Mouse (Mus musculus): ENCODE results near the gene Tut7.
"Not testable (repeated sequence)": the region's sequence is repeated elsewhere in the genome, so short reads cannot be mapped to it uniquely, and the experiment has no call there.

Tut7 gene

GRCm38 (mm10) chr13:59822507-59823462, at the start of gene Tut7:
Gene Tut7, minus strand, starts transcription at chr13:59823147.
- DNase-seq (ENCODE audit: low spot score), result peak; percentile 94

GRCm38 (mm10) chr13:59872446-59872845, 49.5 kb upstream of the Tut7 start:
- DNase-seq (ENCODE audit: low spot score), result no peak

- DNase-seq (ENCODE audit: low spot score), result no peak
Measured at GRCm38 (mm10) chr13:59870004-59870403, 47.1 kb upstream of the Tut7 start.

DNA sequence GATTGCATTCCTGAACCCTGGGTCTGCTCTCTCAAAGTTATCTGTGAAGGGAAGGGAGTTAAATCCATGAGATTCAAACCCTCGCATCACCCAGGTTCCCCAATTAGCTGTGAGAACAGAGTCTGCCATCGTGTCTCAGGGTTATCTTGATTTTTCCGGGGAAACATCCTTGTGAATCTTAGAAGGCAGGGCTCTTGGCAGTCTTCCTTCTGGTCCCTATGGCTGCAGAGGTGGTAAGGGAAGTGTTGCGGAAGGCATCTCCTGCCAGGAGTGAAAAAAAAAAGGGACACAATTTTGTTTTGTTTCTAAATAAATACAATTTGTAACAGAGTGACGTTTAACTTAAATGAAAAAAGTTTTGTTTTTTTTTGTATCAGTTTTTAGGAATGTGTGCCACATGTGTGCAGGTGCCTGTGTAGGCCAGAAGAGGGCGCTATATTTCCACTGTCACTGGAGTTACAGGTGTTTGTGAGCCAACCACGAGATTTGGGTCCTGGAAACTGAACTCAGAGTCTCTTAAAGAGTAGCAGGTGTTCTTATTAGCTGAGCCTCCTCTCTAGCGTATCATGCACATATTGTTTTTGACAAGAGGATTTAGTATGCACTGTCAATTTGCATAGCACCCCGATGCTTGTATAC, 45.2 kb upstream of the Tut7 start:
- DNase-seq (ENCODE audit: low spot score), result no peak

- no peak for DNase-seq (ENCODE audit: low spot score)
Measured at GRCm38 (mm10) chr13:59867103-59867502, 44.2 kb upstream of the Tut7 start.

DNA sequence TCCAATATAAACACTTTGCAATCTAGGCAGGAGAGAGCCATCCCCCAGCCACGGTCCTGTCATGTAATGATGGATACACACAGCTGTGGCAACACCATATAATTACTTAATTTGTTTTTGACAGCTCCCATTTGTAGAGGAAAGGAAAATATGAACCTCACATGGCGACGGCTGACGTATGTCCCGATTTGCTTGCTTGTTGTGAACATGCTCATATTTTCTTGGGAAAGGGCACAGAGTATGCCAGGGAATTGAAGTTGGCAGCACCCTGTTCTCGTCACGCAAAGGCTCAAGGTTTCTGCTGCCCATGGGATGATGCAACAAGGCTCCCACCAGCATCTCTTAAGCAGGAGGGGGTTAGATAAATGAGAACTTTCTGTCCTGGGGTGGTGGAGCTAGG, 36.6 kb upstream of the Tut7 start:
- no peak for DNase-seq (ENCODE audit: low spot score)

GRCm38 (mm10) chr13:59856286-59857070, 33.5 kb upstream of the Tut7 start:
- peak; percentile 60 for DNase-seq (ENCODE audit: low spot score)

DNA sequence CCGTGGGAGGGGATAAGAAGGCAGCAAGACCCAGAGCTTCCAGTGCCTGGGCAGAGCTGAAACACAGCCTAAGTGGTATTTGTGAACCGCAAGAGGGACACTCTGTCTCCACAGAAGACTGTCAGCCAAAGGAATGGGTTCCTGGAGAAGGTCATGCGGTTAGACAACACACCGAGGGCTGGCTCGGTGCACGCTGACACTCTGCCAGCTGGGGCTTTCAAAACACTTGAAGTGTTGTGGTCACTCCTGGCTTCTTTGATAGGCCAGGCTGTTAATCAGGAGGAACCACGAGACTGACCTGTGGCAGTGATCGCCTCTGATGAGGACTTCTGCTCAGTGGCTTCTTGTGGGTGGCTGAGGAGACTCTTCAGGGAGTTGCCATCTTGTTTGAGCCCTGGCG, 30.5 kb upstream of the Tut7 start:
- peak; percentile 62 for DNase-seq (ENCODE audit: low spot score)

DNA sequence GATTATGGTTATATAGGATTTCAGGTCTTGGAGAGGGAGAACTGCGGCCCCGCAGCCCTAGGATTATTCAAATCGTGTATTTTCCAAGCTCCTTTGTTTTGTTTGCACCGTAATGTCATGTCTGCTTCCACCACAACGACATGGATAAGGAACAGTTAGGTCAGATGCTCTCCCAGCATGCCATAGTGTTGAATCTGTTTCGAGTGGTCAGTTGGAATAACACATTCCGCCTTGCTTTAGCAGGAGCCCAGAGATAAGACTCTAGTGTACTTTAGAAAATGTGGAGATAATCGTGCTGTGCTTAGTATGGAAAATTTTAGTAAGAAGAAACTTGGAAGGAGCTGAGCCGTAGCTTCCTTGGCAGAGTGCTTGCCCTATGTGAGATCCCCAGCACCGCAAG, 27.4 kb upstream of the Tut7 start:
- no peak for DNase-seq (ENCODE audit: low spot score)

DNA sequence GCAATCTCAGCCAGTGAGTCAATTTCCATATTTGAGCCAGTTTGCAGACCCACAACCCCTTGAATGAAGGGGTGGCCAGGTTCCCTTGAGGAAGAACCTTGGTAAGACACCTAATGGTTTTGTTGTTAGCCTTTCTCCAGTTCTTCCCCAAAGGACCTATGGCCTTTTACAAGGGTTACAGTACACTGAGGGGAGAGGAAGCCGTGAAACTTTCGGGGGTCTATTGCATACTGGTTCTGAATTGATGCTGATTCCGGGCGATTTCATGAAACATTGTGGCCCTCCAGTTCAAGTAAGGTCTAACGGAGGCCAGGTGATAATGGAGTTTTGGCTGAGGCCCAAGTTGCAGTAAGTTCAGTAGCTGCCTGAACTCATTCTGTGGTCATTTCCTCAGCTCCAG, 21.7 kb upstream of the Tut7 start:
- DNase-seq (ENCODE audit: low spot score), result no peak

- DNase-seq (ENCODE audit: low spot score), result no peak
Measured at GRCm38 (mm10) chr13:59843976-59844375, 21.0 kb upstream of the Tut7 start.

GRCm38 (mm10) chr13:59842226-59843210, 19.6 kb upstream of the Tut7 start:
- DNase-seq (ENCODE audit: low spot score), result peak; percentile 55

- not testable (repeated sequence) for DNase-seq (ENCODE audit: low spot score)
Measured at GRCm38 (mm10) chr13:59841761-59842160, 18.8 kb upstream of the Tut7 start.

DNA sequence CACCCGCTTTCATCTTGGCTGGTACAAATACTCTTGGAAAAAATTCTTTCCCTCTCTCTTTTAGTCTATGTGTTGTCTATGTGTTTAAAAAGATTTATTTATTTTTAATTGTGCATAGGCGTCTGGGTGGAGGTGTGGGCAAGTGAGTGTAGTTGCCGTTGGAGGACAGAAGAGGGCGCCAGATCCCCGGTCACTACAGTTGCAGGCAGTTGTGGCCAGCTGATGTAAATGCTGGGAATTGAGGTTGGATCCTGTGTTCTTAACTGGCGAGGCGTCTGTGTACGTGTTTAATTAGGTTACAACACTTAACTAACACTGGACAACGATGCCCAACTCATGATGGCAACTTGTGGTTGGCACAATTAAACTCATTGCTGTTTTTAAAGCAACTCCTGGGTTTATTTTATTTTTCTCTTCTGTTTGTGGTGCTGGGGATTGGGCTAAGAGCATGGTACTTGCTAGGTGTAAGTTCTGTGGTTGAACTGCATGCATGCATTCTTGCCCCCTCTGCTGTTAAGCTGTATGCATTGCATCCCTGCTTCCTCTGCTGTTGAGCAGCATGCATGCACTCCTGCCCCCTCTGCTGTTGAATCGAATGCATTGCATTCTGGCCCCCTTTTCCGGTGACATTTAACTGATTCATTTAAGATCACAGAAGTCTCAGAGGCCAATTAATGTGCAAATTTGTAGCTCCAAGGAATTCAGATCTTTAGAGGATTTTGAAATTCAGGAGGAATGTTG, 17.7 kb upstream of the Tut7 start:
- peak; percentile 67 for DNase-seq (ENCODE audit: low spot score)

DNA sequence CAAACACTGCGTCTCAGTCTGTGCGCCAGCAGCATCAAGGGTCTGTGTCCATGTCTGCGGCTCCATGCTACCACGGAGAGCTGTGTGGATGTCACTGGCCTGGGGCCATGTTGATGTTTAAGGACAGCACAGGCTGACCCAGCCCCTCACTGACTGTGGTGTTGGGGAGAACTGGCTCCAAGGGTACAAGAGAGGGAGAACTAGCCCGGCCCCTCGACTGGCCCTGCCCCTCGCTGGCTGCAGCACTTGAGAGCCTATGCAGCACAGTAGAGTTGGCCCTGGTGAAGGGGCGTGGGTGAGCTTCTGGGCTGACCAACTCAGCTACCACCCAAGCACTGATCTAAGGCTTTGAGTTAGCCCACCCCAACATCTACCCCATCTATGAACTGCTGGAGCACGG, 16.4 kb upstream of the Tut7 start:
- no peak for DNase-seq (ENCODE audit: low spot score)

DNA sequence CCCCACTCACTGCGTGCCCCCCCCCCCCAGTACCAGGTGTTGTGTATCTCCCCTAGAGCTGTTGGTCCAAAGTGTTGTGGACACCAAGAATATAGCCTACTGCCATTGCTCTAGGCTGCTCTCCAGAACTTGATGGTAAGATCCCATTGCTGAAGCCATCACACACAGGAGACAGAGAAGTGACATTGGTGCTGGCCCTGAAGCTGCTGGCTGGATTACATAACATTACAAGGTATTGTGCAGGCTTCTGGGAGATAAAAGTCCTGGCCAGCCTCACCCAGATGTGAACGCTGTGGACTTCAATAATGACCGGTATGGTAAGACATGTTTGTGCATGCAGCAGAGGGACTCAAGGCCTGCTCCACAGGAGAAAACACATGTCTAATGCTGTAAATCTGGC, 15.5 kb upstream of the Tut7 start:
- no peak for DNase-seq (ENCODE audit: low spot score)

DNA sequence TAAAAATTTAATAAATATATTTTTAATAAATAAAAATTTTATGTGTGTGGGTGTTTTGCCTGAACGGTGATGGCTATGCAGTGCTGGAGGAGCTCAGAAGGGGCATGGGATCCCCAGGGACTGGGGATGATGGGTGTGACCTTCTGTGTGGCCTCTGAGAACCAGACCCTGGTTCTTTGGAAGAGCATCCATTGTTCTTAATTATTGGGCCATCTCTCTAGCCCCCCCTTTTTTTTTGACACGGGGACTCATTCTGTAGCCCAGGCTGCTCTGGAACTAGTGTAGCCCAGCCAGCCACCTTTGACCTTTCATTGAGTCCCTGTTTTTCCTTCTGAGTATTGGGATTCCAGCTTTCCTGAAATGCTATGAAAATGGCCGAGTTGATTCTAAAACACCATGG, 13.9 kb upstream of the Tut7 start:
- no peak for DNase-seq (ENCODE audit: low spot score)

DNA sequence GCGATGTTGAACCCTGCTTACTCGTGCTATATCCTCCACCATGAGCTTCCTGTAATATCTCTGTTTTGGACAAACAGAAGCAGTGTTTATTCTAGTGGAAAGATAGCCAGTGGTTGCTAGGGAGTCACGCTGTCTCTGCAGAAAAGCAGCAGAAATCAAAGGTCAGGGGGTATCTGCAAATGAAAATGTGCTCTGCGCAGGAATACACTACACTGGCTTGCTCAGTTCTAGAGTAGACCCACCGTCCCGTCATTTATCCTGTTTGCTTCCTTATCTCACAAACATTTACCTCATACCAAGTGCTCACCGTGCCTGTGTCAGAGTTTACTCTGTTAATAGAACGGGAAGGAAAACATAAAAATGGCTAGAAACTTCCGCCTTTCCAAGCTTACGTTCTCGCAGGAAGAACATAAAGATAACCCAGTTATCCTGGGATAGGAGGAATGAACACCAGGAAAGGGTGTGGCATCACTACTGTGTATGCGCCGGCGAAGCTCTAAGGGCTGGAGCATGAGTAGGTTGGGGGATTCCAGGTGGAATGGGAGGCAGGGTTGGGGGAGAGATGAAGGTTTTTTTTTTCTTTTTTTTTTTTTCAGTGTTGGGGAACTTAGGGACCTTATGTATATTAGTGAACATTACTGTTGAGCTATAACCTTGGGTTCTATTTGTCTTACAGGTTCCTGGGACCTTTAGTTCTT, 13.3 kb upstream of the Tut7 start:
- DNase-seq (ENCODE audit: low spot score), result no peak

- DNase-seq (ENCODE audit: low spot score), result no peak
Measured at GRCm38 (mm10) chr13:59834786-59835452, 12.0 kb upstream of the Tut7 start.
